Mouse (Mus musculus) lung, adult 2 months (tissue): ENCODE measurements at regions not wholly inside any gene's neighbourhood (a gene's known extent, or its start where the extent isn't known, plus 50 kb on each side); places are given as distances from the start of the nearest gene placed in this dataset.

Experiments
- CTCF ChIP-seq: fragments of 200-500 bp; IDR thresholded peaks from 2 replicates; pipeline ENCODE4 v1.5.1; 2011; ENCODE audit warnings: mild to moderate bottlenecking, low read length, control low read depth; ENCODE audit not compliant: insufficient read depth
- POLR2A ChIP-seq: fragments of 200-500 bp; IDR thresholded peaks from 2 replicates; pipeline ENCODE4 v1.6.1; 2011; ENCODE audit warnings: low read depth, mild to moderate bottlenecking, control low read depth, low read length, borderline replicate concordance; ENCODE audit errors: extremely low read depth

DNA sequence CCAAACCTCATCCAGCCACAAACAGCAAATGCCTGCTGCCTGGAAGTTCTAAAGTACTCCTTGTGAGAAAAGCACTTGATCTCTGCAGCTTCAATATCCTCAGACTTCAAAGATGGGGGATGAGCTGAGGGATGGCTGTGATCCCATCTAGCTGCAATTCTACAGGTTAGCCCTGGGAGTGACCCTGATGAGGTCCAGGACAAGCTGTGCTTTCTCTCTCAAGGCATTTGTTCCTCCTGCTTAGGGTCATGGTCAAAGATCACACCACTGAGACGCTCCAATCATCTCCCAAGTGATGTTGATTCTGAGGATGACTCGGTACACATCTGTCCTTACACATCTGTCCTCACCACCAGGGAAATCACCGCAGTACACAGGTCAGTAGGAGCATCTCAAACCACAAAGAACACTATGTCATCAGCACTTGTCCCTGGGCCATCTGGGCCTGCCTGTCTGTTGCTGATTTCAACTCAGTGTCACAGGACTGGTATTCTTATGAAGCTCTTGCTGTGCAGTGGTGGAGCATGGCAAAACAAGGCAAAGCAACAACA lies 327.6 kb upstream of the Meis1 start:
- no peak for TF ChIP-seq POLR2A
- TF ChIP-seq CTCF, result no peak
